Mouse (Mus musculus) retina, embryonic 14.5 days (tissue): Measurements from ENCODE around the gene 1110057P08Rik.
"Not testable (repeated sequence)": the region's sequence is repeated elsewhere in the genome, so short reads cannot be mapped to it uniquely, and the experiment has no call there.

Experiments
- DNase-seq: peaks from one replicate; pipeline ENCODE4 v3.0.0-alpha.2; 2015; ENCODE audit warnings: low spot score

The 1110057P08Rik gene

DNA sequence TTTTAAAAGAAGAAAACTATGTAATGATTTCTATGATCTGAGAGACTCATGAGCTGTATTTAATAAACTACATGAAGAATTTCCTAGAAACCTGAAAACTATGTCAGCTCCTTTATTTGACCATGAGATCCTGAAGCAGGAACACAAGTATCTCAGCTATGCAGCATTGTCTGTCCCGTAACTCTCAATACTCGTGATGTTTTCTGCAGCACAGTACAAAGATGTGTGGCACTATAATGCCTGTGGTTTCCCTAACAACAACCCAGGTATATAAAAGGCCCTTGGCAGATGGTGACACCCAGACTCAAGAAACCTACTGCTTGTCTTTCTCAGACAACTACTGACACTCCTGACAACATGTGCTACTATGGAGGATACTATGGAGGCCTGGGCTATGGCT is at the start of gene 1110057P08Rik:
Gene 1110057P08Rik, plus strand, starts transcription at position 301 of the 400 bp plus-strand sequence.
- no peak for DNase-seq

DNA sequence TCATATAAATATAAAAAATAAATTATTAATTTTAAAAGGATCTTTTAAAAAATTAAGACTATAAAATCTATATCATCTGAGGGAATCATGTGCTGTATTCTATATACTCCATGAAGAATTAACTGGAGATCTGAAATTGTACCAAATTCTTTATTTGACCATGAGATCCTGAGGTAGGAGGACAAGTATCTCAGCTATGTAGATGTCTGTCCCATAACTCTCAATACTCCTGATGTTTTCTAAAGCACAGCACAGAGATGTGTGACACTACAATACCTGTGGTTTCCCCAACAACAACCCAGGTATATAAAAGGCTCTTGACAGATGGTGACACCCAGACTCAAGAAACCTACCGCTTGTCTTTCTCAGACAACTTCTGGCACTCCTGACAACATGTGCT is 34.0 kb upstream of the 1110057P08Rik start, which contains the start of gene Gm6358:
Gene Gm6358, plus strand, starts transcription at position 301 of the 400 bp plus-strand sequence.
- DNase-seq: no peak

DNA sequence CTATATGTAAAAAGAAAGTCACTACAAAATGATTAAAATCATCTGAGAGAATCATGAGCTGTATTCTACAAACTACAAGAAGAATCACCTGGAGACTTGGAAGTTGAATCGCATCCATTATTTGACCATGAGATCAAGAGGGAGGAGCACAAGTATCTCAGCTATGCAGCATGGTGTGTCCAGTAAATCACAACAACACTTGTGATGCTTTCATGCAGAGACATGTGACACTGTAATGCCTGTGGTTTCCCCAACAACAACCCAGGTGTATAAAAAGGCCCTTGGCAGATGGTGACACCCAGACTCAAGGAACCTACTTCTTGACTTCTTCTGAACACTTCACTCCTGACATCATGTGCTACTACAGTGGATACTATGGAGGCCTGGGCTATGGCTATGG is 23.7 kb upstream of the 1110057P08Rik start, which contains the start of gene Gm10061:
Gene Gm10061, plus strand, starts transcription at position 301 of the 400 bp plus-strand sequence.
- DNase-seq: no peak

DNA sequence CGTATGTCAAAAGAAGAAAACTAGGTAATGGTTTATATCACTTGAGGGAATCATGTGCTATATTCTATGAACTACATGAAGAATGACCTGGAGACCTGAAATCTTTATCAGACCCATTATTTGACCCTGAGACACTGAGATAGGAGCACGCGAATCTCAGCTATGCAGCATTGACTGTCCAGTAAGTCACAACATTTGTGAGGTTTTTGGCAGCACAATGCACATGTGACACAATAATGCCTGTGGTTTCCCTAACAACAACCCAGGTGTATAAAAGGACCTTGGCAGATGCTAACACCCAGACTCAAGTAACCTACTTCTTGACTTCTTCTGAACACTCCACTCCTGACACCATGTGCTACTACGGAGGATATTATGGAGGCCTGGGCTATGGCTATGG is 16.9 kb upstream of the 1110057P08Rik start, which contains the start of gene Gm9789:
Gene Gm9789, plus strand, starts transcription at position 301 of the 400 bp plus-strand sequence.
- DNase-seq: no peak

DNA sequence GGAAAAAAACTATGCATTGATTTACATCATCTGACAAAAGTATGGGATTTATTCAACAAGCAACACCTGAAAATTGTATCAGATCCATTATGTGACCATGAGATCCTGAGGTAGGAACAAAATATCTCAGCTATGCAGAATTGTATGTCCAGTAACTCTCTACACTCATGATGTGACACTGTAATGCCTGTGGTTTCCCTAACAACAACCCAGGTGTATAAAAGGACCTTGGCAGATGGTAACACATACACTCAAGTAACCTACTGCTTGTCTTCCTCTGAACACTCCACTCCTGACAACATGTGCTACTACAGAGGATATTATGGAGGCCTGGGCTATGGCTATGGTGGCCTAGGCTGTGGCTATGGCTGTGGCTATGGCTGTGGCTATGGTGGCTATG is 5.3 kb upstream of the 1110057P08Rik start, which contains the start of gene Gm7735:
Gene Gm7735, plus strand, starts transcription at position 301 of the 400 bp plus-strand sequence.
- not testable (repeated sequence) for DNase-seq

DNA sequence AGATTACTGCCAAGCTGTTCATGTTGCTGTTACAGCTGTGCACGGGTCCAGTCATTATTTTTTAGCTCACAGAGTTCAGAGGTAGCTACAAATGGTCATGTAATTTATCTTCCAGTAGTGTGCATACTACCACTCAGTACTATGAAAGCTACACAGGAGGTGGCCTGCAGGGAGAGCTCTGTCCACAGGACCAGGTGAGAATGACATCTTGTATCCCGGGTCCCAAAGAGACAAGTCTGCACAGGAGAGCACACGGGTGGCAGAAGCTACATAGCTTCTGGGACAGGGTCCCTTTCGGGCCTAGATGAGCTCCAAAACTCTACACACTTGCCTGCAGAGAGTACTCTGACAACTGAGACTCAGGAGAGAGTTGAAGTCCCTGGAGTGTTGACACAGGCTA is 14.1 kb downstream of the 1110057P08Rik start:
- no peak for DNase-seq

DNA sequence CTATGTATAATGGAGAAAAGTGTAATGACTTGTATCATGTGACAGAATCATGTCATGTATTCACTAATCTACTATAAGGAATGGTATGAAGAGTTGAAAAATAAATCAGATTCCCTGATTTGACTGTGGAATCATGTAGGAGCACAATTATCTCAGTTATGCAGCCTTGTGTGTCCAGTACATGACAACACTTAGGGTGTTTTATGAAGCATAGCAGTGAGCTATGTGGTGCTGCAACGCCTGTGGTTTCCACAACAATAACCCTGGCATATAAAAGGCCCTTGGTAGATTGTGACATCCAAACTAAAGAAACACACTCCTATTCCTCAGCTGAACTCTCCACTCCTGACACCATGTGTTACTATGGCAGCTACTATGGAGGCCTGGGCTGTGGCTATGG is 31.0 kb downstream of the 1110057P08Rik start, which contains the start of gene Krtap20-2:
Gene Krtap20-2, plus strand, starts transcription at position 301 of the 400 bp plus-strand sequence.
- DNase-seq: no peak
